Comparison of ENCODE assay signal across 22 mouse cellular contexts in genomic region chr8:87810771-87811170, GRCm38 (mm10).
DNase-seq lines count a peak whose midpoint lies in the region; ATAC-seq and TF ChIP-seq lines count a peak whose summit lies in the region.
"Had no signal": no experiment of that assay in that cellular context is flagged by ENCODE, and none has a peak within 500 bp of the region (broad histone marks: within the 10 kb centered on the region; RNA-seq: fewer than 3 reads in every experiment).

No protein-coding gene starts in this region.

- no peaks in the 10 kb centered on the region for H3K36me3 ChIP-seq in hindbrain, embryonic 14.5 days (replicated peaks; ENCODE audit: control insufficient read depth, insufficient read depth)
- H3K36me3 ChIP-seq in hindbrain, embryonic 16.5 days (ENCODE audit: control insufficient read depth, insufficient read depth, low read length): no peaks in the 10 kb centered on the region
- H3K36me3 ChIP-seq in midbrain, embryonic 15.5 days (replicated peaks): no peaks in the 10 kb centered on the region
- H3K36me3 ChIP-seq in midbrain, embryonic 10.5 days: 0 out of 2 replicates have a peak, but pooled peaks cover 19% of the 10 kb centered on the region
- no peaks in the 10 kb centered on the region for H3K36me3 ChIP-seq in CH12.LX (replicated peaks in 1 of 2; ENCODE audit: control insufficient read depth in 1 of 2, insufficient read depth in 1 of 2, low read length in 1 of 2)
- H3K36me3 ChIP-seq: embryonic facial prominence, embryonic 15.5 days; heart, embryonic 13.5 days had no signal

- no peak for TF ChIP-seq POLR2A in CH12.LX (IDR thresholded peaks at IDR 0.05; ENCODE audit: low read depth, low read length)

- TF ChIP-seq CTCF in CH12.LX (conservative IDR thresholded peaks at IDR 0.05 in 1 of 2, IDR thresholded peaks at IDR 0.05 in 1 of 2; ENCODE audit: low read depth in 2 of 2, low read length in 2 of 2): no peak

- H3K9me3 ChIP-seq in hindbrain, embryonic 14.5 days (ENCODE audit: control insufficient read depth, low read length): no peaks in the 10 kb centered on the region
- H3K9me3 ChIP-seq in hindbrain, embryonic 16.5 days (ENCODE audit: control insufficient read depth, low read length): no peaks in the 10 kb centered on the region
- H3K9me3 ChIP-seq in midbrain, embryonic 15.5 days: no peaks in the 10 kb centered on the region
- no peaks in the 10 kb centered on the region for H3K9me3 ChIP-seq in midbrain, embryonic 10.5 days (replicated peaks)
- H3K9me3 ChIP-seq in CH12.LX (replicated peaks; ENCODE audit: low read length): no peaks in the 10 kb centered on the region
- H3K9me3 ChIP-seq: embryonic facial prominence, embryonic 15.5 days; forebrain, embryonic 10.5 days; heart, embryonic 13.5 days had no signal

- no peak for DNase-seq in hindbrain, embryonic 14.5 days (ENCODE audit: low spot score)
- DNase-seq in midbrain, embryonic 10.5 days (ENCODE audit: low spot score): no peak
- DNase-seq in CH12.LX (ENCODE audit: extremely low read depth) (peak; percentile 16), MN1 (ENCODE audit: low spot score) (peak; percentile 55)
- DNase-seq: adrenal gland, adult 2 months; adrenal gland, postnatal 25 days; B cell, adult 2 months; cerebellum, adult 2 months; cerebellum, postnatal 10 days; gastrocnemius, adult 2 months; gastrocnemius, postnatal 25 days; heart, postnatal 4 days had no signal

- no peak overlapping the region for H3K4me2 ChIP-seq in hindbrain, embryonic 14.5 days (replicated peaks)
- H3K4me2 ChIP-seq in hindbrain, embryonic 16.5 days (ENCODE audit: low read length): no peak overlapping the region
- H3K4me2 ChIP-seq in midbrain, embryonic 15.5 days: no peak overlapping the region
- H3K4me2 ChIP-seq in CH12.LX (ENCODE audit: insufficient read depth, low read depth, poor library complexity, severe bottlenecking): no peak overlapping the region
- H3K4me2 ChIP-seq: embryonic facial prominence, embryonic 15.5 days; heart, embryonic 13.5 days had no signal

- ATAC-seq in hindbrain, embryonic 14.5 days (ENCODE audit: low FRiP score): no peak
- ATAC-seq in hindbrain, embryonic 16.5 days: no peak
- no peak for ATAC-seq in midbrain, embryonic 15.5 days (replicated peaks)
- no peak for ATAC-seq in cerebellum, adult (ENCODE audit: insufficient number of reproducible peaks, low FRiP score, low TSS enrichment)
- ATAC-seq: CD4-positive, CD25-positive, alpha-beta regulatory T cell, adult 4 months; inflammation-experienced regulatory T-cells, adult 6 months; intestine, postnatal 0 days had no signal

- no peak overlapping the region for H3K9ac ChIP-seq in hindbrain, embryonic 14.5 days
- H3K9ac ChIP-seq in hindbrain, embryonic 16.5 days (ENCODE audit: low read depth, low read length): no peak overlapping the region
- no peak overlapping the region for H3K9ac ChIP-seq in midbrain, embryonic 15.5 days
- no peak overlapping the region for H3K9ac ChIP-seq in CH12.LX (ENCODE audit: insufficient read depth, low read depth)
- H3K9ac ChIP-seq: embryonic facial prominence, embryonic 15.5 days; heart, embryonic 13.5 days had no signal

- dilution Hi-C loops in CH12.LX (cut with MboI; ENCODE audit: extremely low pct_ligation_motif_present, extremely low pct_unique_long_range_greater_than_20kb, low sequenced_read_pairs): no loop called here

- H3K4me3 ChIP-seq in hindbrain, embryonic 14.5 days (replicated peaks; ENCODE audit: low read length): no peak overlapping the region
- no peak overlapping the region for H3K4me3 ChIP-seq in hindbrain, embryonic 16.5 days (ENCODE audit: low read length)
- no peak overlapping the region for H3K4me3 ChIP-seq in midbrain, embryonic 15.5 days
- no peak overlapping the region for H3K4me3 ChIP-seq in midbrain, embryonic 10.5 days
- H3K4me3 ChIP-seq in CH12.LX (replicated peaks in 1 of 3; ENCODE audit: low read depth in 2 of 3, low read length in 2 of 3, poor library complexity in 1 of 3): no peak overlapping the region
- H3K4me3 ChIP-seq: embryonic facial prominence, embryonic 15.5 days; erythroblast, embryonic 14.5 days; forebrain, embryonic 10.5 days; gastrocnemius, adult 2 months; heart, embryonic 13.5 days had no signal

- no peaks in the 10 kb centered on the region for H3K27me3 ChIP-seq in hindbrain, embryonic 14.5 days (ENCODE audit: control insufficient read depth, insufficient read depth, low read length)
- no peaks in the 10 kb centered on the region for H3K27me3 ChIP-seq in hindbrain, embryonic 16.5 days (replicated peaks; ENCODE audit: control insufficient read depth, insufficient read depth, low read length)
- H3K27me3 ChIP-seq in midbrain, embryonic 15.5 days (replicated peaks): no peaks in the 10 kb centered on the region
- H3K27me3 ChIP-seq in midbrain, embryonic 10.5 days (ENCODE audit: low read depth, poor library complexity, severe bottlenecking): no peaks in the 10 kb centered on the region
- H3K27me3 ChIP-seq in CH12.LX (replicated peaks): no peaks in the 10 kb centered on the region
- H3K27me3 ChIP-seq: embryonic facial prominence, embryonic 15.5 days; heart, embryonic 13.5 days had no signal

- WGBS in hindbrain, embryonic 14.5 days: 90% methylated on average over 6 of the region's 6 CpGs
- WGBS in hindbrain, embryonic 16.5 days: 78% methylated on average over 6 of the region's 6 CpGs
- WGBS in midbrain, embryonic 15.5 days: 84% methylated on average over 6 of the region's 6 CpGs
- 87% methylated on average over 6 of the region's 6 CpGs for WGBS in midbrain, embryonic 10.5 days

- no peaks in the 10 kb centered on the region for H3K79me2 ChIP-seq in CH12.LX (replicated peaks; ENCODE audit: control insufficient read depth, extremely low read depth, insufficient read depth, poor library complexity, severe bottlenecking)

- in situ Hi-C loops in CH12.LX (cut with MboI; ENCODE audit: low pct_ligation_motif_present, low pct_unique_long_range_greater_than_20kb, low sequenced_read_pairs): no loop called here

- 0 out of 2 replicates have a peak overlapping the region, but pooled peaks have one; percentile 77 for H3K27ac ChIP-seq in hindbrain, embryonic 14.5 days
- H3K27ac ChIP-seq in hindbrain, embryonic 16.5 days (ENCODE audit: low read depth, low read length): no peak overlapping the region
- 0 out of 2 replicates have a peak overlapping the region, but pooled peaks have one; percentile 71 for H3K27ac ChIP-seq in midbrain, embryonic 15.5 days
- no peak overlapping the region for H3K27ac ChIP-seq in midbrain, embryonic 10.5 days (replicated peaks)
- no peak overlapping the region for H3K27ac ChIP-seq in CH12.LX (ENCODE audit: insufficient read depth, low read depth)
- H3K27ac ChIP-seq: forebrain, embryonic 10.5 days; gastrocnemius, adult 2 months; heart, embryonic 13.5 days had no signal

- peaks cover 30% of the 10 kb centered on the region for H3K4me1 ChIP-seq in hindbrain, embryonic 14.5 days (replicated peaks; ENCODE audit: control insufficient read depth, insufficient read depth, low read length)
- peaks cover 16% of the 10 kb centered on the region for H3K4me1 ChIP-seq in hindbrain, embryonic 16.5 days (ENCODE audit: control insufficient read depth, insufficient read depth, low read depth, low read length)
- peaks cover 35% of the 10 kb centered on the region for H3K4me1 ChIP-seq in midbrain, embryonic 15.5 days
- peaks cover 50% of the 10 kb centered on the region for H3K4me1 ChIP-seq in midbrain, embryonic 10.5 days
- peaks cover 9 to 10% of the 10 kb centered on the region in 2 experiments for H3K4me1 ChIP-seq in CH12.LX (ENCODE audit: control insufficient read depth in 1 of 2, insufficient read depth in 2 of 2)

- no peak for TF ChIP-seq EP300 in CH12.LX (IDR thresholded peaks at IDR 0.05; ENCODE audit: low read length)

- TF ChIP-seq RAD21 in CH12.LX (IDR thresholded peaks at IDR 0.05; ENCODE audit: low read depth, low read length): no peak

TF ChIP-seq in CH12.LX, 34 proteins besides CTCF, POLR2A, EP300 and RAD21:
- TF ChIP-seq JUND (conservative IDR thresholded peaks at IDR 0.05; ENCODE audit: low read depth, low read length) (no peak), SMC3 (IDR thresholded peaks at IDR 0.05; ENCODE audit: low read depth, low read length) (no peak), ZC3H11A (IDR thresholded peaks at IDR 0.05; ENCODE audit: low read depth, low read length) (no peak), POLR2AphosphoS2 (IDR thresholded peaks at IDR 0.05; ENCODE audit: low read depth, low read length) (no peak), MAX (IDR thresholded peaks at IDR 0.05; ENCODE audit: low read length) (no peak), MAFK (IDR thresholded peaks at IDR 0.05; ENCODE audit: insufficient replicate concordance, low read length) (no peak), USF2 (conservative IDR thresholded peaks at IDR 0.05; ENCODE audit: low read depth, low read length) (no peak), IRF4 (IDR thresholded peaks at IDR 0.05; ENCODE audit: low read depth, low read length) (no peak), NELFE (IDR thresholded peaks at IDR 0.05; ENCODE audit: low read depth, low read length) (no peak)

Comparison
In these comparisons a context has a peak if more than half of its experiments do, and no peak if none do; other contexts are left out.
1. H3K27ac ChIP-seq: peak in hindbrain, embryonic 14.5 days (single experiment) and midbrain, embryonic 15.5 days (single experiment); none in hindbrain, embryonic 16.5 days (single experiment), midbrain, embryonic 10.5 days (single experiment) and CH12.LX (single experiment).
2. DNase-seq: peak in CH12.LX (single experiment) and MN1 (single experiment); none in hindbrain, embryonic 14.5 days (single experiment) and midbrain, embryonic 10.5 days (single experiment).